Mouse (Mus musculus) neural tube, embryonic 11.5 days (tissue): ENCODE data around the gene Spata17. TPM values are rescaled to one million over a fixed set of nuclear protein-coding genes. Genes with fewer than 3 reads are reported as not detected.

Experiments used
- polyA plus RNA-seq: library from polyadenylated mRNA; unstranded; fragments of >200 nt; fragmentation: Nextera tagmentation; extraction: Ambion mirVana; gene quantifications from 2 replicates; pipeline ENCODE4 v1.2.1, GENCODE M21; 2014

Spata17 gene
- polyA plus RNA-seq, 1 experiment from 2014 or later = 1.7 TPM

Other genes with a start within 250 kb of the Spata17 start
- 0.28 TPM in 1 of 2 replicates, not detected in the other for gene D1Pas1, start 248.0 kb downstream of the Spata17 start, polyA plus RNA-seq
- gene Gpatch2, start within 50 bp of the Spata17 start, polyA plus RNA-seq = 25.4 and 30.4 TPM in 2 replicates